Mouse (Mus musculus) testis, adult 2 months (tissue): ENCODE data around the gene Psmd10. TPM values are rescaled to one million over a fixed set of nuclear protein-coding genes. Genes with fewer than 3 reads are reported as not detected.

Experiments
- H3K27ac ChIP-seq: fragments of 200-500 bp; 2 replicates; pipeline ENCODE4 v1.5.1; 2012; ENCODE audit warnings: low read depth, low read length; ENCODE audit not compliant: control insufficient read depth, insufficient read depth
- H3K27me3 ChIP-seq: fragments of 200-500 bp; 2 replicates; pipeline ENCODE4 v1.6.1; 2012; ENCODE audit warnings: mild to moderate bottlenecking, low read length, moderate library complexity; ENCODE audit not compliant: control insufficient read depth, insufficient read depth
- H3K36me3 ChIP-seq: fragments of 200-500 bp; 2 replicates; pipeline ENCODE4 v1.6.1; 2012; ENCODE audit warnings: mild to moderate bottlenecking, low read length; ENCODE audit not compliant: control insufficient read depth, insufficient read depth
- H3K4me1 ChIP-seq: fragments of 200-500 bp; 2 replicates; pipeline ENCODE4 v1.6.1; 2012; ENCODE audit warnings: low read length; ENCODE audit not compliant: control insufficient read depth, insufficient read depth
- H3K4me3 ChIP-seq: fragments of 200-500 bp; 2 replicates; pipeline ENCODE4 v1.5.1; 2012; ENCODE audit warnings: low read depth, mild to moderate bottlenecking, low read length, moderate library complexity, mixed read lengths; ENCODE audit not compliant: control insufficient read depth
- CTCF ChIP-seq: fragments of 200-500 bp; IDR thresholded peaks from 2 replicates; pipeline ENCODE4 v1.5.1; 2012; ENCODE audit warnings: low read depth, mild to moderate bottlenecking, inconsistent platforms, low read length, moderate library complexity; ENCODE audit not compliant: control insufficient read depth, insufficient read depth, insufficient replicate concordance
- POLR2A ChIP-seq: fragments of 200-500 bp; IDR thresholded peaks from 2 replicates; pipeline ENCODE4 v1.6.1; 2012; ENCODE audit warnings: low read depth, mild to moderate bottlenecking, inconsistent platforms, low read length, moderate library complexity; ENCODE audit not compliant: control insufficient read depth
- polyA plus RNA-seq: library from polyadenylated mRNA; depleted of rRNA; stranded (reverse); fragments of >200 nt; gene quantifications from 2 replicates; pipeline ENCODE4 v1.2.3, GENCODE M21; 2012; rRNA removed

The Psmd10 gene
- 7.4 and 9.9 TPM in 2 replicates for polyA plus RNA-seq

DNA sequence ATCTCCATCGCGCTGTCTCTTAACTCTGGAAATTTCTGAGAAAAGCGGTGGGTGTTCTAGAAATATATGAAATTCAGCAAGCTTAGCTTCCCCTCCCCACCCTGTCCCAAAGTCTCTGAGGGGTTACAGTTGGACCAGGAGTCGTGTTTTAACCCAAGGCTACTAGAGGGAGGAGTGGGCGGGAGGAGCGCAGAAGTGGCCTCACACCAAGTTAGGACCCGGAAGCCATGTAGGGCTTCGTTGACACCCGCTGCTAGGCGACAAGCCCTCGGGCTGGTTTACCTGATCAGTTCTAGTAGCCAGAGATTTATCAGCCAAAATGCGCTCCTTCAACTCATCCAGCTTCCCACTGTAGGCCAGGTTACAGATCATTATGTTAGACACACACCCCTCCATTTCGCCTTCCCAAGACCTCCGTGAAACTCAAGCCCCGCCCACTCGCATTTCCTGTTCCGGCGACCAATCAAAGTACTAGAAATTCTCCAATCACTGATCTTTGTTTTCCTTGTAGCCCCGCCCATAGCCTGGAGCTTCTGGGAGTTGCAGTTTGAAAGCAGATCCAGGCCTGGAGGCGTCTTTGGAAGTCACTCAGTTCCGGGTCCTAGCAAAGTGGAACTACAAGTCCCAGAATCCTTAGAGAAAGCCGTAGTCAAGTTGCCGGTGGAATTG, at the start of gene Psmd10, which contains the start of gene Atg4a:
Gene Psmd10 (minus strand): TSS at position 457 of the 669 bp plus-strand sequence.
Gene Atg4a (plus strand): TSS at position 636 of the 669 bp plus-strand sequence.
- Histone ChIP-seq H3K4me1 (no peaks in the 10 kb centered on the region), H3K36me3 (no peaks in the 10 kb centered on the region), H3K4me3 (peak within 1 kb of the TSS; percentile 94), H3K27me3 (no peaks in the 10 kb centered on the region), H3K27ac (peak within 1 kb of the TSS; percentile 79)
- TF ChIP-seq CTCF (no peak), POLR2A (no peak)

DNA sequence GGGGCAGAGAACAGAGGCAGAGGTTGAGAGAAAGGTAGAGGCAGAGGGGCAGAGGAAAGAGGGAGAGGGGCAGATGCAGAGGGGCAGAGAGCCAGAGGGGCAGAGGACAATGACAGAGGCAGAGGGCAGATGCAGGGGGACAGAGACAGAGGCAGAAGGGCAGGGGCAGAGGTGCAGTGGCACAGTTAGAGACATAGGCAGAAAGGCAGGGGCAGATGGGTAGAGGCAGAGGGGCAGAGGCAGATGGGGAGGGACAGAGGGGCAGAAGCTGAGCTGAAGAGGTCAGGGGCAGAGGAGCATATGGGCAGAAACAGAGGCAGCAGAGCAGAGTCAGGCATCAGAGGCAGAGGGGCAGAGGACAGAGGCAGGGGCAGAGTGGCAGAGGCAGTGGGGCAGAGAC, 42.4 kb upstream of the Psmd10 start:
- TF ChIP-seq CTCF: no peak
- no peak for TF ChIP-seq POLR2A
- H3K27me3 ChIP-seq: no peaks in the 10 kb centered on the region
- H3K4me1 ChIP-seq: no peaks in the 10 kb centered on the region
- H3K27ac ChIP-seq: no peak overlapping the region
- no peaks in the 10 kb centered on the region for H3K36me3 ChIP-seq
- no peak overlapping the region for H3K4me3 ChIP-seq

DNA sequence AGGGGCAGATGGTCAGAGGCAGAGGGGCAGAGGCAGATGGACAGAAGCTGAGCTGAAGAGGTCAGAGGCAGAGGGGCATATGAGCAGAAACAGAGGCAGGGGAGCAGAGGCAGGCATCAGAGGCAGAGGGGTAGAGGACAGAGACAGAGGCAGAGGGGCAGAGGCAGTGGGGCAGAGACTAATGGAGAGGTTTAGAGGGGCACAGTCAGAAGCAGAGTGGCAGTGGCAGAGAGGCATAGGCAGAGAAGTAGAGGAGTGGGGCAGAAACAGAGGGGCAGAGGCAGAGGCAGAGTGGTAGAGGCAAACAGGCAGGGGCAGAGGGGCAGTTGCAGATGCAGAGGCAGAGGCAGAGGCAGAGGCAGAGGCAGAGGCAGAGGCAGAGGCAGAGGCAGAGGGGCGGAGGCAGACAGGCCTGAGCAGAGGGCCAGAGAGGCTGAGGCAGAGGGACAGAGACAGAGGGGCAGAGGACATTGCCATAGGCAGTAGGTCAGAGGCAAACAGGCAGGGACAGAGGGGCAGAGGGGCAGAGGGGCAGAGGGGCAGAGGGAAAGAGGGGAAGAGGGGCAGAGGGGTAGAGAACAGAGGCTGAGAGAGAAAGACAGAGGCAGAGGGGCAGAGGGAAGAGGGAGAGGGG, 41.5 kb upstream of the Psmd10 start:
- Histone ChIP-seq H3K4me1 (no peaks in the 10 kb centered on the region), H3K36me3 (no peaks in the 10 kb centered on the region), H3K4me3 (no peak overlapping the region), H3K27me3 (no peaks in the 10 kb centered on the region), H3K27ac (no peak overlapping the region)
- no peak for TF ChIP-seq POLR2A

DNA sequence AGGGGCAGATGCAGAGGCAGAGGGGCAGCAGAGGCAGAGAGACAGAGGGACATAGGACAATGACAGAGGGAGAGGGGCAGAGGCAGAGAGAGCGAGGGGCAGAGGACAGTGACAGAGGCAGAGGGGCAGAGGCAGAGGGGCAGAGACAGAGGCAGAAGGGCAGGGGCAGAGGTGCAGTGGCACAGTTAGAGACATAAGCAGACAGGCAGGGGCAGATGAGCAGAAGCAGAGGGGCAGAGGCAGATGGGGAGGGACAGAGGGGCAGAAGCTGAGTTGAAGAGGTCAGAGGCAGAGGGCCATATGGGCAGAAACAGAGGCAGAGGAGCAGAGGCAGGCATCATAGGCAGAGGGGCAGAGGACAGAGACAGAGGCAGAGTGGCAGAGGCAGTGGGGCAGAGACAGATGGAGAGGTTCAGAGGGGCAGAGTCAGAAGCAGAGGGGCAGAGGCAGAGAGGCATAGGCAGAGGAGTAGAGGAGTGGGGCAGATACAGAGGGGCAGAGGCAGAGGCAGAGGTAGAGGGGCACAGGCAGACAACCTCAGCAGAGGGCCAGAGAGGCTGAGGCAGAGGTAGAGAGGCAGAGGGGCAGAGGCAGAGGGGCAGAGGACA, 40.5 kb upstream of the Psmd10 start:
- Histone ChIP-seq H3K4me1 (no peaks in the 10 kb centered on the region), H3K27ac (no peak overlapping the region), H3K27me3 (no peaks in the 10 kb centered on the region), H3K36me3 (no peaks in the 10 kb centered on the region), H3K4me3 (no peak overlapping the region)
- no peak for TF ChIP-seq CTCF
- no peak for TF ChIP-seq POLR2A

DNA sequence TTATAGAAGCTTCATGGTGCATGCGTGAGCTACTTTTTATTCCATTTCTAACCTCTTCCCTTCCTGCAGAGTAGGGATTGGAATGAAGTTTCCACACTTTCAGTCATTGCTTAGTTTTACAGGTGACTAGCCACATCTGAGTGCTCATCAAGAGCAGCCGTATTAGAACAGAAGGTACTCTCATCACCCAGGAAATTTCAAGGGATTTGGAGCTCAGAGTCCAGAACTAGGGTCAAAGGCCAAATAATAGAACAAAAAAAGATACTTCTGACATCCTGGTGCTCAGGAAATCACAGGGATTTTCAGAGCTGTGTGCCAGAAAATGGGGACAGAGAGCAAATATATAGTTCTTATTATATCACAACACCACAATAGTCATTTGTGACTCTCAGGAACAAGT, 28.7 kb upstream of the Psmd10 start:
- no peak overlapping the region for H3K4me3 ChIP-seq
- no peaks in the 10 kb centered on the region for H3K4me1 ChIP-seq
- TF ChIP-seq CTCF (no peak), POLR2A (no peak)
- H3K27me3 ChIP-seq: no peaks in the 10 kb centered on the region
- no peak overlapping the region for H3K27ac ChIP-seq
- no peaks in the 10 kb centered on the region for H3K36me3 ChIP-seq

DNA sequence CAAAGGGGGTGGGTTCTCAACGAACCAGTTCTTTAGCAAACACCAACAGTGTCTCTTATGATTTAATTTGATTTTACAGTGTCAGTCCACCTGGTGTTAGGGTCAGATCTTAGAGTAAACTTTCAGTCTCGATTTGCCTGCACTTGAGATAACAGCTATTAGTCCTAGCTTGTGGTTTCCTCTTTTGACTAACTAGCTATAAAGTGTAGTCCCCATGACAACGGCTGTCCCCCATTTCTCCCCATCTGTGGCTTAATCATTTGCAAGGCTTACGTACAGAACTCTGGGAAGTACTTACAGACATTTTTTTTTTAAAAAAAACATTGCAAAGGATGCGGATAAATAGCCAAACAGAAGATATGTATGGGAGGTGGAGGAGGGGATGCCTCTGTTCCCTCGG, 28.3 kb upstream of the Psmd10 start:
- no peak for TF ChIP-seq CTCF
- no peak for TF ChIP-seq POLR2A
- no peaks in the 10 kb centered on the region for H3K27me3 ChIP-seq
- H3K4me3 ChIP-seq: no peak overlapping the region
- no peak overlapping the region for H3K27ac ChIP-seq
- no peaks in the 10 kb centered on the region for H3K4me1 ChIP-seq
- H3K36me3 ChIP-seq: no peaks in the 10 kb centered on the region

DNA sequence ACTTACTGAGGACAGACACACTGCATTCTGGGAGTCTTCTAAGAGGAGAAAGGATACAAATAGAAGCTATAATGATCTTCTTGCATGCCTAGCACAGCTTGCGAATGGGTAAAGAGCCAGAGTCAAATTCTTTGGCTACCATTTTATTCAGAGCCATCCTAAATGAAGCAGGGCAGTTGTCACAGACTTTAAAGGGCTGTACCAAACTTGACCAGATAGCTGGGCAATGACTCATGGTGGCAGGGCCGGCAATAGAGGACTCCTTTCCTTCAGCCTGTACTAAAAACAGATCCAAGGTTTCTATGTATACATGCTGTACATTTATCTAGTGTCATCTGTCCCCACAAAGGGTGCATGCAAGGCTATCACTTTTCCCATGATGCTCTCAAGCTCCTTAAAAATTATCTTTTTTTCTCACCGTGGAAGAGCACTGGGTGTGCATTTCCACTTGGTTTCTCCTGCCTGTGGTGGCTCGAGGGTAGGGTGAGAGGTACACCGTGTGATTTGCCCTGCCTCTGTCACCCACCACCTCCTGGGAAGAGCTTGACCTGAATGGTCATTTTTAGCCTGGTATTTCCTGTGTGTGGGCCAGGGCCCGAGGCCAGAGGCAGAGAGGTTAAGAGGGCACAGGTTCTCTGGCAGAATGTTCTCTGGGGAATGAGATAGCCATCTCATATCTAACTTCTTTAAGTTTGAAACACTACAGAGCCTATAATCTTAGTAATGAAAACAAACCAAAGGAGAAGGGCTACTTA, 26.9 kb upstream of the Psmd10 start:
- H3K36me3 ChIP-seq: no peaks in the 10 kb centered on the region
- no peaks in the 10 kb centered on the region for H3K4me1 ChIP-seq
- TF ChIP-seq POLR2A: no peak
- no peak for TF ChIP-seq CTCF
- no peak overlapping the region for H3K27ac ChIP-seq
- no peak overlapping the region for H3K4me3 ChIP-seq
- no peaks in the 10 kb centered on the region for H3K27me3 ChIP-seq

DNA sequence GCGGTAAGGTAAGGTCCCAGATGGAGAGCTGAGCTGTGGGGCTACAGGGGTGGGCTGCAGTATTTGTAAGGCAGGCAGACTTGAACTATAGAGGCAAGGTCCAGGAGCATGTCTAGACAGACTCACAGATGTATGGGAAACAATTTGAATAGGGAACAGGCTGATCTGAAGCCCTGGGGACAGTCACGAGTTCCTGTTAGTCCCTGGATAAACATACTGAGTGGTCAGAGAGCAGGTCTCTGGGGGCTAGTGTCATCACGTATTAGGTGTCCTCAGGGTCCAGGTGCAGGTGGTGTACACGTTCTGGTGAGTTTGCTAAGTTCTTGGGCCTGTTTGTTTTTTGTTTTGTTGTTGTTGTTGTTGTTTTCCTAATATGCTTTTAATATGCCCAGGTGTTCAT, 23.6 kb upstream of the Psmd10 start:
- TF ChIP-seq POLR2A: no peak
- no peak for TF ChIP-seq CTCF
- no peaks in the 10 kb centered on the region for H3K27me3 ChIP-seq

More for the DNA sequence above, 23.6 kb upstream of the Psmd10 start:
- no peak overlapping the region for H3K27ac ChIP-seq
- H3K4me1 ChIP-seq: no peaks in the 10 kb centered on the region
- H3K36me3 ChIP-seq: no peaks in the 10 kb centered on the region
- no peak overlapping the region for H3K4me3 ChIP-seq
